Mouse (Mus musculus): Measurements from ENCODE around the gene Ccdc88b. TPM values are rescaled to one million over a fixed set of nuclear protein-coding genes. Genes with fewer than 3 reads are reported as not detected.

The Ccdc88b gene
- total RNA-seq, 2 experiments from 2014 or later: 0.69 to 1.2 TPM

- intact Hi-C loops (cut with DNase I): no loop called here
- no peak for DNase-seq
Measured at GRCm38 (mm10) chr19:6830556-6831316, 27.3 kb downstream of the Ccdc88b start.

- intact Hi-C loops (cut with DNase I): no loop called here
- no peak for DNase-seq
Measured at GRCm38 (mm10) chr19:6829870-6830555, 28.0 kb downstream of the Ccdc88b start.

GRCm38 (mm10) chr19:6829069-6829468 lies 28.9 kb downstream of the Ccdc88b start:
- intact Hi-C loops (cut with DNase I): no loop called here
- no peak for DNase-seq

DNA sequence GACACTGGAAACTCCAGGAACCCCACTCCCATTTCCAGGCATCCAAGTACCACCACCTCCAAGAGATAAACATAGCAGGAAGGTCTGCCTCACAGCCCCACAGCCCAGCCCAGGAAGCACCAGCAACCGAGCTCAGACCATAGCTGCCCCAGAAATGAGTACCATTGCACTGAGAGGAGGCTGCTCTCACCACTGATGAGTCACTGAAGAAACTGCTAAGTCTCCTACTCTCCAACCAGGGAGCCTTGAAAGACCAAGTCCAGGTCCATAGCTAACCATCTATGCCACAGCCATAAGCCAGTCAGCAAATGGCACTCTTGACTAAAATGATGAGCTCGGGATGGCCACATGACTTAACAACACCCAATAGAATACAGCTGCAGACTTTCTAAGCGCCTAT lies 31.4 kb downstream of the Ccdc88b start:
- intact Hi-C loops (cut with DNase I): no loop called here
- DNase-seq: no peak

GRCm38 (mm10) chr19:6825384-6825783 lies 32.6 kb downstream of the Ccdc88b start:
- DNase-seq: no peak
- intact Hi-C loops (cut with DNase I): no loop called here

GRCm38 (mm10) chr19:6820538-6821195 lies 37.3 kb downstream of the Ccdc88b start:
- intact Hi-C loops (cut with DNase I): no loop called here
- DNase-seq: no peak

GRCm38 (mm10) chr19:6819143-6819827 lies 38.7 kb downstream of the Ccdc88b start:
- intact Hi-C loops (cut with DNase I): no loop called here
- no peak for DNase-seq

DNA sequence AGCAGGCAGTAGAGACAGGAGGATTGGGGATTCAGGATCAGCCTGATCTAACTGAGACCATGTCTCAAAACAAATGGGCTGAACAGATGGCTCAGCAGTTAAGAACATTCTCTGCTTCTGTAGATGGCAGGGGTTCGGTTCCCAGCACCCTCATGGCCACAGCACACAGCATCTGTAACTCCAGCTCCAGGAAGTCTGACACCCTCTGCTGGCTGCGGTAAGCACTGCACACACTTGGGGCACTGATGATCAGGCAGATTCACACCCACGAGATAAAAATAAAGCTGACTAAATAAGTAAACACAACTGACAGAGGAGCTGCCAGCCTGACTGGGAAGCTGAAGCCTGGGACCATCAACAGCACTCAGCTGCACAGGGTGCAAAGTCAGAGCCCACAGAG lies 43.1 kb downstream of the Ccdc88b start:
- intact Hi-C loops (cut with DNase I): no loop called here
- no peak for DNase-seq

- intact Hi-C loops (cut with DNase I): no loop called here
- DNase-seq: no peak
Measured at GRCm38 (mm10) chr19:6814366-6814765, 43.6 kb downstream of the Ccdc88b start.

Small RNA genes within 50 kb of the gene (microRNA-seq; reads per million reads assigned to microRNA genes)
- 0 reads per million in 2 experiments for gene Mir5046

Other genes starting within 250 kb of the Ccdc88b start
- gene Rps6ka4, start 17.6 kb downstream of the Ccdc88b start, total RNA-seq (2021): 10 to 100 TPM; 22.7 to 25.9 TPM
- 10 to 100 TPM; 26.2 to 34.2 TPM for gene Trmt112, start 51.5 kb upstream of the Ccdc88b start, total RNA-seq (2021)
- gene Prdx5, start 51.9 kb upstream of the Ccdc88b start, total RNA-seq (2021): 100 to 1,000 TPM; 455 to 461 TPM
- 100 to 1,000 TPM; 122 to 125 TPM for gene Esrra, start 63.6 kb upstream of the Ccdc88b start, total RNA-seq (2021)
- not detected for gene Catsperz, start 67.2 kb upstream of the Ccdc88b start, total RNA-seq (2021)
- under 1 TPM in 1 of 2 experiments, not detected in 1; 0.27 TPM for gene Kcnk4, start 76.3 kb upstream of the Ccdc88b start, total RNA-seq (2021)
- gene Bad, start 83.7 kb upstream of the Ccdc88b start, total RNA-seq (2021): 10 to 100 TPM; 30.8 to 34.1 TPM
- 10 to 100 TPM; 28.8 to 32.4 TPM for gene Gpr137, start 84.3 kb upstream of the Ccdc88b start, total RNA-seq (2021)
- gene Ppp1r14b, start 116.8 kb upstream of the Ccdc88b start, total RNA-seq (2021): 100 to 1,000 TPM; 168 to 180 TPM
- 10 to 100 TPM; 18.1 to 19.3 TPM for gene Plcb3, start 118.3 kb upstream of the Ccdc88b start, total RNA-seq (2021)
- 10 to 100 TPM; 14.7 to 19.0 TPM for gene Fkbp2, start 122.3 kb upstream of the Ccdc88b start, total RNA-seq (2021)
- 100 to 1,000 TPM; 284 to 285 TPM for gene Vegfb, start 129.4 kb upstream of the Ccdc88b start, total RNA-seq (2021)
- gene Dnajc4, start 134.4 kb upstream of the Ccdc88b start, total RNA-seq (2021): 10 to 100 TPM; 59.4 to 62.4 TPM
- 10 to 100 TPM; 27.3 to 29.7 TPM for gene Nudt22, start 137.9 kb upstream of the Ccdc88b start, total RNA-seq (2021)
- gene Trpt1, start 137.9 kb upstream of the Ccdc88b start, total RNA-seq (2021): 10 to 100 TPM; 21.2 to 21.9 TPM
- gene Fermt3, start 161.3 kb upstream of the Ccdc88b start, total RNA-seq (2021): 1 to 10 TPM; 5.2 to 6.6 TPM
- gene Stip1, start 181.8 kb upstream of the Ccdc88b start, total RNA-seq (2021): 100 to 1,000 TPM; 104 to 117 TPM
- 100 to 1,000 TPM; 168 to 172 TPM for gene Macrod1, start 198.6 kb upstream of the Ccdc88b start, total RNA-seq (2021)
- gene Flrt1, start 247.5 kb upstream of the Ccdc88b start, total RNA-seq (2021): 1 to 10 TPM; 1.2 to 1.3 TPM

All from heart, postnatal 10 days (tissue).